Mouse (Mus musculus) forebrain, embryonic 13.5 days (tissue): ENCODE results near the gene Ugt1a5. TPM values are rescaled to one million over a fixed set of nuclear protein-coding genes. Genes with fewer than 3 reads are reported as not detected.
A peak's percentile ranks its signal among the peaks of the same experiment; 100 is the strongest.
"Not testable (repeated sequence)": the region's sequence is repeated elsewhere in the genome, so short reads cannot be mapped to it uniquely, and the experiment has no call there.

Experiments used
- ATAC-seq: fragments of 200-750 bp; cut with Nextera tagmentation; 2 replicates; pipeline ENCODE4 v1.8.0; 2017
- H3K27ac ChIP-seq: fragments of 300-500 bp; sonication (generic); 2 replicates; pipeline ENCODE4 v1.5.1; 2015; ENCODE audit warnings: inconsistent platforms, mild to moderate bottlenecking, moderate library complexity
- H3K27me3 ChIP-seq: fragments of 300-500 bp; sonication (generic); 2 replicates; pipeline ENCODE4 v1.6.1; 2015; ENCODE audit warnings: mild to moderate bottlenecking, inconsistent platforms
- H3K36me3 ChIP-seq: fragments of 300-500 bp; sonication (generic); 2 replicates; pipeline ENCODE4 v1.6.1; 2015; ENCODE audit warnings: mild to moderate bottlenecking, inconsistent platforms; ENCODE audit not compliant: poor library complexity, severe bottlenecking
- H3K4me1 ChIP-seq: fragments of 300-500 bp; sonication (generic); 2 replicates; pipeline ENCODE4 v1.6.1; 2015; ENCODE audit warnings: inconsistent platforms
- H3K4me2 ChIP-seq: fragments of 300-500 bp; sonication (generic); 2 replicates; pipeline ENCODE4 v1.6.1; 2015; ENCODE audit warnings: inconsistent platforms, mild to moderate bottlenecking, moderate library complexity
- H3K4me3 ChIP-seq: fragments of 300-500 bp; sonication (generic); 2 replicates; pipeline ENCODE4 v1.5.1; 2015; ENCODE audit warnings: mild to moderate bottlenecking, inconsistent platforms
- H3K9ac ChIP-seq: fragments of 300-500 bp; sonication (generic); 2 replicates; pipeline ENCODE4 v1.6.1; 2015; ENCODE audit warnings: mild to moderate bottlenecking, inconsistent platforms
- H3K9me3 ChIP-seq: fragments of 300-500 bp; sonication (generic); replicated peaks from 2 replicates; pipeline ENCODE4 v1.6.1; 2016; ENCODE audit warnings: inconsistent platforms
- WGBS: fragments of 180-500 bp; shearing (Covaris S2); methylation state at CpG from one replicate; pipeline ENCODE4 v1.1.7; 2015; 5-methylcytosine and 5-hydroxymethylcytosine counted together
- polyA plus RNA-seq: library from polyadenylated mRNA; unstranded; fragments of >200 nt; fragmentation: Nextera tagmentation; extraction: Ambion mirVana; gene quantifications from 2 replicates; pipeline ENCODE4 v1.2.1, GENCODE M21; 2015

Gene Ugt1a5
- polyA plus RNA-seq, 1 experiment from 2014 or later: not detected

GRCm38 (mm10) chr1:88140492-88140891, 25.3 kb upstream of the Ugt1a5 start:
- not testable (repeated sequence) for H3K4me1 ChIP-seq, H3K36me3 ChIP-seq

GRCm38 (mm10) chr1:88143966-88144675, 21.7 kb upstream of the Ugt1a5 start:
- not testable (repeated sequence) for H3K4me2 ChIP-seq, H3K36me3 ChIP-seq, H3K4me1 ChIP-seq, H3K27me3 ChIP-seq, H3K4me3 ChIP-seq, H3K9ac ChIP-seq, H3K27ac ChIP-seq, H3K9me3 ChIP-seq
- 3% methylated on average over 5 of the region's 5 CpGs for WGBS
- ATAC-seq: peak; percentile 33; the same call in 1 of the 2 replicates

More at GRCm38 (mm10) chr1:88140492-88140891, 25.3 kb upstream of the Ugt1a5 start:
- H3K27ac ChIP-seq, H3K9me3 ChIP-seq, H3K4me3 ChIP-seq, H3K9ac ChIP-seq, ATAC-seq, H3K4me2 ChIP-seq, H3K27me3 ChIP-seq: not testable (repeated sequence)
- WGBS: 72% methylated on average over 1 of the region's 1 CpGs

- ATAC-seq, H3K4me2 ChIP-seq, H3K9me3 ChIP-seq, H3K36me3 ChIP-seq, H3K4me3 ChIP-seq, H3K27me3 ChIP-seq, H3K9ac ChIP-seq, H3K4me1 ChIP-seq, H3K27ac ChIP-seq: not testable (repeated sequence)
- 76% methylated on average over 2 of the region's 2 CpGs for WGBS
Measured at GRCm38 (mm10) chr1:88145278-88145677, 20.5 kb upstream of the Ugt1a5 start.

GRCm38 (mm10) chr1:88150133-88150532, 15.7 kb upstream of the Ugt1a5 start:
- H3K9me3 ChIP-seq, H3K9ac ChIP-seq, H3K4me1 ChIP-seq, H3K4me3 ChIP-seq, H3K27ac ChIP-seq, H3K27me3 ChIP-seq, H3K4me2 ChIP-seq, ATAC-seq, H3K36me3 ChIP-seq: not testable (repeated sequence)
- WGBS: 74% methylated on average over 2 of the region's 2 CpGs

- Histone ChIP-seq H3K9me3 (no peaks in the 10 kb centered on the region), H3K4me1 (no peaks in the 10 kb centered on the region), H3K27me3 (no peaks in the 10 kb centered on the region), H3K27ac (no peak overlapping the region), H3K4me3 (no peak overlapping the region), H3K4me2 (no peak overlapping the region), H3K9ac (no peak overlapping the region), H3K36me3 (no peaks in the 10 kb centered on the region)
- WGBS: 94% methylated on average over 2 of the region's 2 CpGs
- ATAC-seq: no peak
Measured at GRCm38 (mm10) chr1:88158430-88158829, 7.4 kb upstream of the Ugt1a5 start.

- H3K9me3 ChIP-seq, H3K36me3 ChIP-seq, H3K4me1 ChIP-seq, H3K27me3 ChIP-seq, H3K9ac ChIP-seq, H3K4me2 ChIP-seq, H3K4me3 ChIP-seq, ATAC-seq, H3K27ac ChIP-seq: not testable (repeated sequence)
- 92% methylated on average over 5 of the region's 7 CpGs for WGBS
Measured at GRCm38 (mm10) chr1:88172190-88172589, 6.4 kb downstream of the Ugt1a5 start.

- H3K4me1 ChIP-seq: no peaks in the 10 kb centered on the region
- H3K27me3 ChIP-seq: no peaks in the 10 kb centered on the region
- H3K9me3 ChIP-seq: peaks cover 24% of the 10 kb centered on the region
- no peaks in the 10 kb centered on the region for H3K36me3 ChIP-seq
- no peak overlapping the region for H3K4me3 ChIP-seq
- no peak overlapping the region for H3K4me2 ChIP-seq
- no peak overlapping the region for H3K9ac ChIP-seq
- no peak for ATAC-seq
- WGBS: 92% methylated on average over 1 of the region's 1 CpGs
- no peak overlapping the region for H3K27ac ChIP-seq
Measured at GRCm38 (mm10) chr1:88179657-88180056, 13.8 kb downstream of the Ugt1a5 start.

- Histone ChIP-seq H3K9me3 (no peaks in the 10 kb centered on the region), H3K27me3 (no peaks in the 10 kb centered on the region), H3K4me2 (no peak overlapping the region), H3K27ac (no peak overlapping the region), H3K36me3 (no peaks in the 10 kb centered on the region), H3K4me1 (no peaks in the 10 kb centered on the region), H3K4me3 (no peak overlapping the region), H3K9ac (no peak overlapping the region)
- WGBS: 88% methylated on average over 5 of the region's 5 CpGs
- no peak for ATAC-seq
Measured at GRCm38 (mm10) chr1:88186325-88186935, 20.6 kb downstream of the Ugt1a5 start.

- Histone ChIP-seq H3K4me1 (no peaks in the 10 kb centered on the region), H3K4me2 (no peak overlapping the region), H3K9me3 (no peaks in the 10 kb centered on the region), H3K4me3 (no peak overlapping the region), H3K9ac (no peak overlapping the region), H3K27ac (no peak overlapping the region), H3K36me3 (no peaks in the 10 kb centered on the region), H3K27me3 (no peaks in the 10 kb centered on the region)
- WGBS: 75% methylated on average over 3 of the region's 3 CpGs
- ATAC-seq: no peak
Measured at GRCm38 (mm10) chr1:88192136-88192535, 26.3 kb downstream of the Ugt1a5 start.

GRCm38 (mm10) chr1:88195687-88196086, 29.9 kb downstream of the Ugt1a5 start:
- no peaks in the 10 kb centered on the region for H3K36me3 ChIP-seq

GRCm38 (mm10) chr1:88197443-88197842, 31.6 kb downstream of the Ugt1a5 start:
- Histone ChIP-seq H3K4me1 (no peaks in the 10 kb centered on the region), H3K9me3 (no peaks in the 10 kb centered on the region), H3K4me2 (no peak overlapping the region), H3K27me3 (no peaks in the 10 kb centered on the region), H3K27ac (no peak overlapping the region), H3K4me3 (no peak overlapping the region), H3K36me3 (no peaks in the 10 kb centered on the region), H3K9ac (no peak overlapping the region)
- 76% methylated on average over 3 of the region's 3 CpGs for WGBS
- no peak for ATAC-seq

More at GRCm38 (mm10) chr1:88195687-88196086, 29.9 kb downstream of the Ugt1a5 start:
- no peaks in the 10 kb centered on the region for H3K27me3 ChIP-seq
- no peak overlapping the region for H3K27ac ChIP-seq
- H3K4me3 ChIP-seq: no peak overlapping the region
- no peak overlapping the region for H3K4me2 ChIP-seq
- no peak overlapping the region for H3K9ac ChIP-seq
- WGBS: 81% methylated on average over 1 of the region's 1 CpGs
- ATAC-seq: no peak
- H3K9me3 ChIP-seq: no peaks in the 10 kb centered on the region
- no peaks in the 10 kb centered on the region for H3K4me1 ChIP-seq

GRCm38 (mm10) chr1:88199996-88200395, 34.2 kb downstream of the Ugt1a5 start:
- WGBS: 68% methylated on average over 2 of the region's 2 CpGs

More at GRCm38 (mm10) chr1:88199996-88200395, 34.2 kb downstream of the Ugt1a5 start:
- H3K9me3 ChIP-seq: peaks cover 5% of the 10 kb centered on the region; the same call in 1 of the 2 replicates
- no peaks in the 10 kb centered on the region for H3K36me3 ChIP-seq
- no peaks in the 10 kb centered on the region for H3K27me3 ChIP-seq
- H3K4me3 ChIP-seq: no peak overlapping the region
- ATAC-seq: no peak
- H3K4me2 ChIP-seq: no peak overlapping the region
- H3K27ac ChIP-seq: no peak overlapping the region
- H3K9ac ChIP-seq: no peak overlapping the region
- H3K4me1 ChIP-seq: no peaks in the 10 kb centered on the region
